Mouse (Mus musculus) c-Kit-negative CD71-positive TER-119-positive erythroid progenitor cells, embryonic 14.5 days (primary cell): ENCODE measurements at regions not wholly inside any gene's neighbourhood (a gene's known extent, or its start where the extent isn't known, plus 50 kb on each side); places are given as distances from the start of the nearest gene placed in this dataset.
"Not testable (repeated sequence)": the region's sequence is repeated elsewhere in the genome, so short reads cannot be mapped to it uniquely, and the experiment has no call there.

Experiments used
- DNase-seq: peaks from one replicate; pipeline ENCODE4 v3.0.0-alpha.2; 2013; ENCODE audit warnings: low read depth, low spot score

- DNase-seq = no peak
Observed at GRCm38 (mm10) chr17:13488608-13489324, 134.4 kb downstream of the Tcp10c start.

GRCm38 (mm10) chr17:13492239-13492638 is 137.9 kb downstream of the Tcp10c start:
- DNase-seq = not testable (repeated sequence)

- DNase-seq = not testable (repeated sequence)
Observed at GRCm38 (mm10) chr17:13492649-13493277, 138.4 kb downstream of the Tcp10c start.

GRCm38 (mm10) chr17:13493866-13494265 is 139.5 kb downstream of the Tcp10c start:
- not testable (repeated sequence) for DNase-seq

GRCm38 (mm10) chr17:13494475-13494874 is 140.1 kb downstream of the Tcp10c start:
- DNase-seq = not testable (repeated sequence)

GRCm38 (mm10) chr17:13504365-13504764 is 150.0 kb downstream of the Tcp10c start:
- DNase-seq = not testable (repeated sequence)

- DNase-seq = not testable (repeated sequence)
Observed at GRCm38 (mm10) chr17:13504827-13505268, 150.5 kb downstream of the Tcp10c start.

GRCm38 (mm10) chr17:13507397-13508063 is 153.2 kb downstream of the Tcp10c start:
- not testable (repeated sequence) for DNase-seq

GRCm38 (mm10) chr17:13519409-13520201 is 165.2 kb downstream of the Tcp10c start:
- not testable (repeated sequence) for DNase-seq

- DNase-seq = not testable (repeated sequence)
Observed at GRCm38 (mm10) chr17:13532579-13532978, 178.2 kb downstream of the Tcp10c start.

- DNase-seq = no peak
Observed at GRCm38 (mm10) chr17:13540446-13541241, 186.3 kb downstream of the Tcp10c start.

GRCm38 (mm10) chr17:13541249-13541648 is 186.9 kb downstream of the Tcp10c start:
- DNase-seq = no peak

GRCm38 (mm10) chr17:13542261-13542660 is 187.9 kb downstream of the Tcp10c start:
- no peak for DNase-seq

GRCm38 (mm10) chr17:13542856-13543255 is 188.5 kb downstream of the Tcp10c start:
- DNase-seq = no peak

GRCm38 (mm10) chr17:13544036-13544795 is 189.8 kb downstream of the Tcp10c start:
- no peak for DNase-seq

- DNase-seq = no peak
Observed at GRCm38 (mm10) chr17:13546249-13546648, 191.9 kb downstream of the Tcp10c start.

GRCm38 (mm10) chr17:13546669-13547085 is 192.3 kb downstream of the Tcp10c start:
- DNase-seq = no peak

GRCm38 (mm10) chr17:13547657-13548360 is 193.4 kb downstream of the Tcp10c start:
- DNase-seq = no peak
